Mouse (Mus musculus) megakaryocyte, embryonic 14.5 days (primary cell): ENCODE data around the gene Erich6.
"Not testable (repeated sequence)": the region's sequence is repeated elsewhere in the genome, so short reads cannot be mapped to it uniquely, and the experiment has no call there.

ENCODE experiments used
- FLI1 ChIP-seq: IDR thresholded peaks from 2 replicates; pipeline ENCODE4 v1.6.1; 2012; ENCODE audit warnings: low read length, inconsistent platforms, mixed read lengths
- GATA1 ChIP-seq: IDR thresholded peaks from 3 replicates; pipeline ENCODE4 v1.6.1; 2012; ENCODE audit warnings: mixed read lengths, low read length, inconsistent platforms, borderline replicate concordance

GRCm38 (mm10) chr3:58590544-58590943 is 46.5 kb downstream of the Erich6 start:
- TF ChIP-seq GATA1, FLI1: not testable (repeated sequence)
